Comparison of ENCODE assay signal across 22 mouse cellular contexts in genomic region chr8:93229446-93229845, GRCm38 (mm10). TPM values are rescaled to one million over a fixed set of nuclear protein-coding genes. Genes with fewer than 3 reads are reported as not detected.
DNase-seq lines count a peak whose midpoint lies in the region; ATAC-seq and TF ChIP-seq lines count a peak whose summit lies in the region.
"Had no signal": no experiment of that assay in that cellular context is flagged by ENCODE, and none has a peak within 500 bp of the region (broad histone marks: within the 10 kb centered on the region; RNA-seq: fewer than 3 reads in every experiment).

Ces1e (minus strand) TSS chr8:93229619.

- H3K27me3 ChIP-seq in liver, adult 2 months (ENCODE audit: control insufficient read depth, insufficient read depth, low read length), result no peaks in the 10 kb centered on the region
- H3K27me3 ChIP-seq in liver, embryonic 12.5 days (replicated peaks), result no peaks in the 10 kb centered on the region
- no peaks in the 10 kb centered on the region for H3K27me3 ChIP-seq in intestine, embryonic 15.5 days (replicated peaks)
- H3K27me3 ChIP-seq in small intestine, adult 2 months (ENCODE audit: control insufficient read depth, insufficient read depth, low read length), result no peaks in the 10 kb centered on the region
- H3K27me3 ChIP-seq: forebrain, embryonic 13.5 days; midbrain, embryonic 12.5 days had no signal

- H3K4me3 ChIP-seq in liver, adult 2 months (ENCODE audit: insufficient read depth, low read depth, low read length), result peak within 1 kb of the TSS; percentile 51
- no peak within 1 kb of the TSS for H3K4me3 ChIP-seq in liver, embryonic 12.5 days
- no peak within 1 kb of the TSS for H3K4me3 ChIP-seq in intestine, embryonic 15.5 days (replicated peaks)
- peak within 1 kb of the TSS; percentile 48 for H3K4me3 ChIP-seq in small intestine, adult 2 months (ENCODE audit: low read depth, low read length)
- H3K4me3 ChIP-seq: forebrain, embryonic 13.5 days; midbrain, embryonic 12.5 days; myocyte had no signal

- H3K36me3 ChIP-seq in liver, adult 2 months (ENCODE audit: control insufficient read depth, insufficient read depth, low read length), result no peaks in the 10 kb centered on the region
- H3K36me3 ChIP-seq in liver, embryonic 12.5 days, result no peaks in the 10 kb centered on the region
- H3K36me3 ChIP-seq in intestine, embryonic 15.5 days, result no peaks in the 10 kb centered on the region
- no peaks in the 10 kb centered on the region for H3K36me3 ChIP-seq in small intestine, adult 2 months (ENCODE audit: control insufficient read depth, insufficient read depth, low read length)
- H3K36me3 ChIP-seq: midbrain, embryonic 12.5 days had no signal

- no peak for ATAC-seq in liver, embryonic 12.5 days
- peak; percentile 94 for ATAC-seq in intestine, embryonic 15.5 days
- ATAC-seq: CD4-positive, CD25-positive, alpha-beta regulatory T cell, adult 4 months; forebrain, embryonic 13.5 days had no signal

- DNase-seq in liver, adult 2 months (ENCODE audit: extremely low read depth, low read depth, low spot score), result peak; percentile 95
- DNase-seq in kidney, postnatal 14 days, result peak; percentile 7
- no peak for DNase-seq in spleen, postnatal 36 days (ENCODE audit: low spot score in 2 of 2)
- DNase-seq in embryo, embryonic 9.5 days (ENCODE audit: extremely low spot score), result no peak
- DNase-seq: adrenal gland, adult 8-10 months; cerebellum, adult 8-10 months; gastrocnemius, postnatal 36 days; heart, postnatal 36 days; layer of hippocampus, adult 9-11 months; thymus, adult 2 months had no signal

- peak within 1 kb of the TSS; percentile 92 for H3K9ac ChIP-seq in liver, adult 2 months (ENCODE audit: low read depth, low read length)
- no peak within 1 kb of the TSS for H3K9ac ChIP-seq in liver, embryonic 12.5 days
- no peak within 1 kb of the TSS for H3K9ac ChIP-seq in intestine, embryonic 15.5 days
- H3K9ac ChIP-seq: forebrain, embryonic 13.5 days; liver, embryonic 14.5 days; midbrain, embryonic 12.5 days had no signal

- TF ChIP-seq CTCF in liver, adult 2 months (IDR thresholded peaks at IDR 0.05; ENCODE audit: low read depth, low read length), result no peak
- no peak for TF ChIP-seq CTCF in small intestine, adult 2 months (IDR thresholded peaks at IDR 0.05; ENCODE audit: extremely low read depth, insufficient read length, insufficient replicate concordance, low read depth, low read length)

- H3K27ac ChIP-seq in liver, adult 2 months (replicated peaks; ENCODE audit: insufficient read depth, low read depth, low read length), result peak within 1 kb of the TSS; percentile 100
- H3K27ac ChIP-seq in liver, embryonic 12.5 days, result no peak within 1 kb of the TSS
- 0 out of 2 replicates have a peak within 1 kb of the TSS, but pooled peaks have one; percentile 33 for H3K27ac ChIP-seq in intestine, embryonic 15.5 days
- peak within 1 kb of the TSS; percentile 93 for H3K27ac ChIP-seq in small intestine, adult 2 months (ENCODE audit: insufficient read depth, low read depth, low read length)
- H3K27ac ChIP-seq: forebrain, embryonic 13.5 days; liver, embryonic 14.5 days; midbrain, embryonic 12.5 days had no signal

- peaks cover 30% of the 10 kb centered on the region for H3K4me1 ChIP-seq in liver, adult 2 months (ENCODE audit: control insufficient read depth, insufficient read depth, low read length)
- no peaks in the 10 kb centered on the region for H3K4me1 ChIP-seq in liver, embryonic 12.5 days
- H3K4me1 ChIP-seq in intestine, embryonic 15.5 days (replicated peaks), result no peaks in the 10 kb centered on the region
- H3K4me1 ChIP-seq in small intestine, adult 2 months (ENCODE audit: control insufficient read depth, insufficient read depth, insufficient read length, low read length), result peaks cover 9% of the 10 kb centered on the region; the same call in 1 of the 2 replicates
- H3K4me1 ChIP-seq: forebrain, embryonic 13.5 days; midbrain, embryonic 12.5 days had no signal

- no peak for TF ChIP-seq POLR2A in liver, adult 2 months (IDR thresholded peaks at IDR 0.05; ENCODE audit: extremely low read depth, insufficient read depth, low read length)
- no peak for TF ChIP-seq POLR2A in small intestine, adult 2 months (IDR thresholded peaks at IDR 0.05; ENCODE audit: low read depth, low read length)

- no peaks in the 10 kb centered on the region for H3K9me3 ChIP-seq in liver, embryonic 12.5 days (replicated peaks)
- H3K9me3 ChIP-seq in intestine, embryonic 15.5 days, result no peaks in the 10 kb centered on the region
- H3K9me3 ChIP-seq: forebrain, embryonic 13.5 days; midbrain, embryonic 12.5 days had no signal

- peaks cover 6% of the 10 kb centered on the region; the same call in 1 of the 2 replicates for H3K79me2 ChIP-seq in liver, adult 2 months (ENCODE audit: control insufficient read depth, insufficient read depth, low read length)

- no peak within 1 kb of the TSS for H3K4me2 ChIP-seq in liver, embryonic 12.5 days
- H3K4me2 ChIP-seq in intestine, embryonic 15.5 days (replicated peaks), result peak within 1 kb of the TSS; percentile 42
- H3K4me2 ChIP-seq: forebrain, embryonic 13.5 days; heart, embryonic 11.5 days; midbrain, embryonic 12.5 days had no signal

RNA-seq across cellular contexts. Expression of gene Ces1e, which starts in this region (rescaled TPM):
- 135 and 161 TPM in 2 replicates for total RNA-seq in liver, adult 2 months (2014; rRNA removed)
- polyA plus RNA-seq in liver, adult 2 months (2012; rRNA removed), result 80.8 and 82.7 TPM in 2 replicates
- polyA plus RNA-seq in liver, embryonic 12.5 days (2016; fragmentation: Nextera tagmentation; extraction: Ambion mirVana), result 0.11 TPM in 1 of 2 replicates, not detected in the other
- polyA plus RNA-seq in intestine, embryonic 15.5 days (2015; fragmentation: Nextera tagmentation; extraction: Ambion mirVana), result 1.7 and 2.8 TPM in 2 replicates
- polyA plus RNA-seq in small intestine, adult 2 months (2012; rRNA removed), result 1.9 and 4.0 TPM in 2 replicates
- total RNA-seq: adrenal gland, adult 8-10 months; left cerebral cortex, postnatal 10 days; MEL had no signal
- polyA plus RNA-seq: CD4-positive, CD25-positive, alpha-beta regulatory T cell, adult 4 months; cortical plate, adult 2 months; forebrain, embryonic 13.5 days; heart, embryonic 11.5 days; midbrain, embryonic 12.5 days; myocyte had no signal

Comparison
In these comparisons a context has a peak if more than half of its experiments do, and no peak if none do; other contexts are left out.
1. RNA of gene Ces1e (polyA plus RNA-seq): 80.8 to 82.7 TPM in liver, adult 2 months; 1.9 to 4.0 TPM in small intestine, adult 2 months, 1.7 to 2.8 TPM in intestine, embryonic 15.5 days and 0.11 TPM in liver, embryonic 12.5 days; every median in the first group is over 10 times any median in the second.
2. H3K4me3 ChIP-seq: peak in liver, adult 2 months (single experiment) and small intestine, adult 2 months (single experiment); none in liver, embryonic 12.5 days (single experiment) and intestine, embryonic 15.5 days (single experiment).
3. DNase-seq: peak in liver, adult 2 months (single experiment) and kidney, postnatal 14 days (single experiment); none in spleen, postnatal 36 days (0 of 2) and embryo, embryonic 9.5 days (single experiment).